Mouse (Mus musculus): Measurements from ENCODE around the gene Tiam2. TPM values are rescaled to one million over a fixed set of nuclear protein-coding genes. Genes with fewer than 3 reads are reported as not detected.

The Tiam2 gene
- polyA plus RNA-seq, 1 experiment from 2014 or later, result 4.7 TPM

GRCm38 (mm10) chr17:3467636-3468324 is 141.4 kb downstream of the Tiam2 start:
- no peak for ATAC-seq (ENCODE audit: insufficient read depth, low FRiP score)
- Histone ChIP-seq H3K9me3 (replicated peaks; ENCODE audit: control insufficient read depth, low read length) (no peaks in the 10 kb centered on the region), H3K4me1 (ENCODE audit: control insufficient read depth, insufficient read depth, low read length) (peaks cover 5% of the 10 kb centered on the region; the same call in 1 of the 2 replicates), H3K4me3 (replicated peaks; ENCODE audit: low read length) (no peak overlapping the region), H3K27ac (ENCODE audit: low read length) (no peak overlapping the region), H3K27me3 (ENCODE audit: control insufficient read depth, insufficient read depth, low read length) (no peaks in the 10 kb centered on the region), H3K36me3 (ENCODE audit: control insufficient read depth, insufficient read depth, low read length) (no peaks in the 10 kb centered on the region), H3K9ac (ENCODE audit: low read length) (no peak overlapping the region), H3K4me2 (ENCODE audit: low read depth, low read length) (no peak overlapping the region)
- WGBS, result 83% methylated on average over 8 of the region's 8 CpGs

GRCm38 (mm10) chr17:3472018-3472417 is 145.6 kb downstream of the Tiam2 start:
- H3K4me2 ChIP-seq (ENCODE audit: low read depth, low read length), result no peak overlapping the region
- no peaks in the 10 kb centered on the region for H3K36me3 ChIP-seq (ENCODE audit: control insufficient read depth, insufficient read depth, low read length)
- H3K9ac ChIP-seq (ENCODE audit: low read length), result no peak overlapping the region
- 79% methylated on average over 6 of the region's 6 CpGs for WGBS
- no peak overlapping the region for H3K4me3 ChIP-seq (replicated peaks; ENCODE audit: low read length)
- H3K9me3 ChIP-seq (replicated peaks; ENCODE audit: control insufficient read depth, low read length), result no peaks in the 10 kb centered on the region
- no peaks in the 10 kb centered on the region for H3K27me3 ChIP-seq (ENCODE audit: control insufficient read depth, insufficient read depth, low read length)
- ATAC-seq (ENCODE audit: insufficient read depth, low FRiP score), result no peak
- no peak overlapping the region for H3K27ac ChIP-seq (ENCODE audit: low read length)
- H3K4me1 ChIP-seq (ENCODE audit: control insufficient read depth, insufficient read depth, low read length), result no peaks in the 10 kb centered on the region

GRCm38 (mm10) chr17:3476546-3476945 is 150.2 kb downstream of the Tiam2 start:
- no peaks in the 10 kb centered on the region for H3K27me3 ChIP-seq (ENCODE audit: control insufficient read depth, insufficient read depth, low read length)
- WGBS, result 80% methylated on average over 2 of the region's 2 CpGs
- no peaks in the 10 kb centered on the region for H3K9me3 ChIP-seq (replicated peaks; ENCODE audit: control insufficient read depth, low read length)
- no peaks in the 10 kb centered on the region for H3K4me1 ChIP-seq (ENCODE audit: control insufficient read depth, insufficient read depth, low read length)
- H3K9ac ChIP-seq (ENCODE audit: low read length), result no peak overlapping the region
- no peak for ATAC-seq (ENCODE audit: insufficient read depth, low FRiP score)
- no peak overlapping the region for H3K4me3 ChIP-seq (replicated peaks; ENCODE audit: low read length)
- no peaks in the 10 kb centered on the region for H3K36me3 ChIP-seq (ENCODE audit: control insufficient read depth, insufficient read depth, low read length)
- no peak overlapping the region for H3K4me2 ChIP-seq (ENCODE audit: low read depth, low read length)
- no peak overlapping the region for H3K27ac ChIP-seq (ENCODE audit: low read length)

DNA sequence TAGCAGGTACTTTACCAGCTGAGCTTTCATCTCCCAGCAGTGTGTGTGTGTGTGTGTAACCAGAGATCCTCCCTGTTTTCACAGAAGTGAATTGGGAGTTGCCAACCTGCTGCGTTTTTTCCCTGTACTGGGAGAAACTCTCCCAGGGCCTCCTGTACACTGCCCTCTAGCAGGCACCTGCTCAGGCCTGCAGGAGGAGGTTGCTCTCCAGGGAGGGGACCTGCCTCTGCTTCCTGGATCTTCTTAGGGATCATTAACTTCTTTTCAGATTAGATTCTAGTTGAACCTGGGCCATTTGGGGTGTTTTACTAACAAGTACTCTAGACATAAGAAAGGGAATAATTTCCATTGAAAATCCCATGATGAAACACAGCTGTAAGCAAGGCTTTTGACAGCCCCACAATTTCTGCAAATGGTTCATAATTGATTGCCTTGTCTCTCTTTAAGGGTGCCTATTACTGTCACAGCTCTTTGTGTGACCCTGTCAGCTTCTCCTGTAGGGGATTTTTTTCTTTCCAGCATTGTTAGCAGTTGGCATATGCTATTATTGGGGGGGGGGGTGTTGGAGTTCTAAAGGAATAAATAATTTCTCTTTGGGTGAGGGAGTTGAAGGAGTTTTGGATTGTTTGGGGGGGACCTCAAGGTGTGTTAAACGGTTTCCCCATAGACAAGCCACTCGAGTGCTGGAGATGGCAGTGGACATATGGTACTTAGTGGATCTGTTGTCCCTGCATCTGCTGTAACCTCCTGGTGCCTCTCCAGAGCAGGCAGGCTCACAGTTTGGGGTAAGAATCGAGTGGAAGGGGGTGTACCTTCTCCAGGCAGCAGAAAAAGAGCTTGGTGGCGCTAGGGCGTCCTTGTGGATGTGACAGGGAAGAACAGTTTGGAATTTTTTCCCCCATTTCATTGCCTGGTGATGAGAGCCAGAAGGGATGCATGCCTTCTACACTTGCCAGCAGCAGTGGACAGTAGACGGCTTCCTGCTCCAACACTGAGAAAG is 155.5 kb downstream of the Tiam2 start:
- H3K4me3 ChIP-seq (replicated peaks; ENCODE audit: low read length), result no peak overlapping the region
- no peaks in the 10 kb centered on the region for H3K4me1 ChIP-seq (ENCODE audit: control insufficient read depth, insufficient read depth, low read length)
- H3K27me3 ChIP-seq (ENCODE audit: control insufficient read depth, insufficient read depth, low read length), result no peaks in the 10 kb centered on the region
- H3K27ac ChIP-seq (ENCODE audit: low read length), result no peak overlapping the region
- no peak overlapping the region for H3K9ac ChIP-seq (ENCODE audit: low read length)
- H3K9me3 ChIP-seq (replicated peaks; ENCODE audit: control insufficient read depth, low read length), result no peaks in the 10 kb centered on the region
- no peaks in the 10 kb centered on the region for H3K36me3 ChIP-seq (ENCODE audit: control insufficient read depth, insufficient read depth, low read length)
- 51% methylated on average over 7 of the region's 7 CpGs for WGBS
- no peak for ATAC-seq (ENCODE audit: insufficient read depth, low FRiP score)
- no peak overlapping the region for H3K4me2 ChIP-seq (ENCODE audit: low read depth, low read length)

DNA sequence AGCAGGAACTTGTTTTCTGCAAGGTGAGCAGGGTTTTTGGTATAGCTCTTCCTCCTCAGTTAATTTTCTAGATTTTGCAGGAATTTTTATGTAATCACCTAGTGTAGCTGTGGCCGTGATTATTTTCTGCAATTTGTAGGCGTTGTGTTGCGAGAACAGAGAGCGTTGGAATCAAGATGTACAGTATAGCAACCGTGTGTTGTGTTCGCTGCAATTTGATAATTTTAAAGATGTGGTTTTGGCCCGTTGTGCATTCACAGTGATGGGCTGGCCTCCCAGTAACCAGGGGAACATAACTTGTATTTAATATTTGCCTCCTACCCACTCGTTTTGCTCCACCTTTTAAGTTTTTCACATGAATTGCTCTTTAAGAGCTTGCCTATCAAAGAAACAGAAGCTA is 156.7 kb downstream of the Tiam2 start:
- H3K9ac ChIP-seq (ENCODE audit: low read length), result no peak overlapping the region
- ATAC-seq (ENCODE audit: insufficient read depth, low FRiP score), result no peak
- H3K4me1 ChIP-seq (ENCODE audit: control insufficient read depth, insufficient read depth, low read length), result no peaks in the 10 kb centered on the region
- H3K9me3 ChIP-seq (replicated peaks; ENCODE audit: control insufficient read depth, low read length), result no peaks in the 10 kb centered on the region
- no peak overlapping the region for H3K4me3 ChIP-seq (replicated peaks; ENCODE audit: low read length)
- H3K36me3 ChIP-seq (ENCODE audit: control insufficient read depth, insufficient read depth, low read length), result no peaks in the 10 kb centered on the region
- H3K27ac ChIP-seq (ENCODE audit: low read length), result no peak overlapping the region
- no peak overlapping the region for H3K4me2 ChIP-seq (ENCODE audit: low read depth, low read length)
- no peaks in the 10 kb centered on the region for H3K27me3 ChIP-seq (ENCODE audit: control insufficient read depth, insufficient read depth, low read length)
- 83% methylated on average over 8 of the region's 8 CpGs for WGBS

- no peak overlapping the region for H3K4me2 ChIP-seq (ENCODE audit: low read depth, low read length)
- H3K4me1 ChIP-seq (ENCODE audit: control insufficient read depth, insufficient read depth, low read length), result no peaks in the 10 kb centered on the region
- H3K27me3 ChIP-seq (ENCODE audit: control insufficient read depth, insufficient read depth, low read length), result no peaks in the 10 kb centered on the region
- H3K9me3 ChIP-seq (replicated peaks; ENCODE audit: control insufficient read depth, low read length), result no peaks in the 10 kb centered on the region
- no peak overlapping the region for H3K27ac ChIP-seq (ENCODE audit: low read length)
- H3K36me3 ChIP-seq (ENCODE audit: control insufficient read depth, insufficient read depth, low read length), result no peaks in the 10 kb centered on the region
- no peak for ATAC-seq (ENCODE audit: insufficient read depth, low FRiP score)
- no peak overlapping the region for H3K4me3 ChIP-seq (replicated peaks; ENCODE audit: low read length)
- 72% methylated on average over 7 of the region's 7 CpGs for WGBS
- H3K9ac ChIP-seq (ENCODE audit: low read length), result no peak overlapping the region
Observed at GRCm38 (mm10) chr17:3485851-3486250, 159.5 kb downstream of the Tiam2 start.

- H3K4me2 ChIP-seq (ENCODE audit: low read depth, low read length), result no peak overlapping the region
- no peaks in the 10 kb centered on the region for H3K27me3 ChIP-seq (ENCODE audit: control insufficient read depth, insufficient read depth, low read length)
- H3K27ac ChIP-seq (ENCODE audit: low read length), result no peak overlapping the region
- ATAC-seq (ENCODE audit: insufficient read depth, low FRiP score), result no peak
- no peaks in the 10 kb centered on the region for H3K4me1 ChIP-seq (ENCODE audit: control insufficient read depth, insufficient read depth, low read length)
- no peak overlapping the region for H3K9ac ChIP-seq (ENCODE audit: low read length)
- 85% methylated on average over 4 of the region's 4 CpGs for WGBS
- H3K9me3 ChIP-seq (replicated peaks; ENCODE audit: control insufficient read depth, low read length), result no peaks in the 10 kb centered on the region
- no peaks in the 10 kb centered on the region for H3K36me3 ChIP-seq (ENCODE audit: control insufficient read depth, insufficient read depth, low read length)
- no peak overlapping the region for H3K4me3 ChIP-seq (replicated peaks; ENCODE audit: low read length)
Observed at GRCm38 (mm10) chr17:3487211-3487610, 160.8 kb downstream of the Tiam2 start.

DNA sequence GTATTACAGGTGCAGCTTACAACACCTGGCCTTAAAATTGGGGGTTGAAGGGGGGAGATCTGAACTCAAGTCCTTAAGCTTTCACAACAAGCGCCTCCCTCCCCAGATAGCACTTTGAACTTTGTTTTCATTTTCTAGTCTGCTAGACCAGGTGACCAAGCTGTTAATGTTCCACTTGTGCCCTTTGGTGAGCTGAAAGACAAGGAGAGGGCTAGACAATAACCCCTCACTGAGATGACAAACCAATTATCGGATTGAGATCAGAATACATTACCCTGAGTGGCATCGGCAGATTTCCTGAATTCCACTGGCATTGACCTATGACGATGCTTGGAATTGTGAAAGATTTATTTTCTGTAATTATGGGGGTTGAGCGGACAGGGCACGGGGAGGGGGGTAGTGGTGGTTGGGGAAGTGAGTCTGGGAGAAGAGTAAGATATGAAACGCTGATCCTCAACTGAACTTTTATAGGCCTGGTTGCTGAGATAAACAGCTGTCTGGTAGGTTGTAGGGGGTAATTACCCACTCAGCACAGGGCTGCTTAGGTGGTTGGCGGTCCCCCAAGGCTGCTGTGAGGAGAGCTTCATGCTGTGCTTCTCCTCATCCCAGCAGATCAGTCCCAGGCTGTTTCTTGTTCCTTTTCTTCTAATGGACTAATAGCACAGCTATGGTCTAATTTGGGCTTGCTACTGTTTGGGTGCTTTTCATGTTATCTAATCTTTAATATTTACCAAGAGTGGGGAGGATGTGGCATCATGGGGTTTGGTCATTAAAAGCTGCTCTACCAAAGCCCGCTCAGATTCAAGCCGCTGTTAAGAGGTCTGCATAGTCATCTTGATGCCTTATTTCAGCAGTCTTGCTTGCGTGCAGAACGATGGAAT is 161.6 kb downstream of the Tiam2 start:
- Histone ChIP-seq H3K9ac (ENCODE audit: low read length) (no peak overlapping the region), H3K4me3 (replicated peaks; ENCODE audit: low read length) (no peak overlapping the region), H3K4me1 (ENCODE audit: control insufficient read depth, insufficient read depth, low read length) (no peaks in the 10 kb centered on the region), H3K27me3 (ENCODE audit: control insufficient read depth, insufficient read depth, low read length) (no peaks in the 10 kb centered on the region), H3K36me3 (ENCODE audit: control insufficient read depth, insufficient read depth, low read length) (no peaks in the 10 kb centered on the region), H3K9me3 (replicated peaks; ENCODE audit: control insufficient read depth, low read length) (no peaks in the 10 kb centered on the region), H3K27ac (ENCODE audit: low read length) (no peak overlapping the region), H3K4me2 (ENCODE audit: low read depth, low read length) (no peak overlapping the region)
- 63% methylated on average over 12 of the region's 12 CpGs for WGBS
- ATAC-seq (ENCODE audit: insufficient read depth, low FRiP score), result no peak

Measured in stomach, embryonic 16.5 days (tissue).